Comparison of ENCODE assay signal across 32 mouse cellular contexts in the genomic region with DNA sequence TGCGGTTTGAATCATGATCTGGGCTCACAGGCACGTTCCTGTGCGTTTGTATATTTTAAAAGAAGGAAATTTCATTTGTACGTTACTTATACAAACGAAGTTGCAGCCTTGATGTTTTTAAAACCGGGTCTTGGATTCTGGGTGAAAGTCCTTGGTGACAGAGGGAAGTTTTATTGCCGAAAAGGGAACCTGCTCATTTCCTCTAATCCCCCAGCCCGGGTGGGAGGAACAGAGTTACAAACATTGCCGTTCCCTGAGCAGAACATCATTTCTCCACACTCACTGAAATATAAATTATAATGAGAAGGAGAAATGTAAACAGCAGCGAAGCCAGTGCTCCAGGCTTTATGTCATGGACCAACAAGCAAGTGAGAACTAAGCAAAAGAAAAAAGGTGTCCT. TPM values are rescaled to one million over a fixed set of nuclear protein-coding genes. Genes with fewer than 3 reads are reported as not detected.
DNase-seq lines count a peak whose midpoint lies in the region; ATAC-seq lines count a peak whose summit lies in the region.
"Had no signal": no experiment of that assay in that cellular context is flagged by ENCODE, and none has a peak within 500 bp of the region (broad histone marks: within the 10 kb centered on the region; RNA-seq: fewer than 3 reads in every experiment).

No protein-coding gene starts in this region.

- no peaks in the 10 kb centered on the region for H3K36me3 ChIP-seq in kidney, embryonic 16.5 days (ENCODE audit: insufficient read depth, low read length)
- no peaks in the 10 kb centered on the region for H3K36me3 ChIP-seq in stomach, embryonic 14.5 days (ENCODE audit: control insufficient read depth, insufficient read depth, low read length)
- no peaks in the 10 kb centered on the region for H3K36me3 ChIP-seq in hindbrain, embryonic 16.5 days (ENCODE audit: control insufficient read depth, insufficient read depth, low read length)
- H3K36me3 ChIP-seq: embryonic facial prominence, embryonic 10.5 days; heart, embryonic 13.5 days; hindbrain, embryonic 13.5 days; midbrain, embryonic 10.5 days; neural tube, embryonic 13.5 days had no signal

- peaks cover 13% of the 10 kb centered on the region for H3K4me1 ChIP-seq in kidney, embryonic 16.5 days (ENCODE audit: insufficient read depth, low read length)
- H3K4me1 ChIP-seq in stomach, embryonic 14.5 days (ENCODE audit: control insufficient read depth, insufficient read depth, low read length) = peaks cover 15% of the 10 kb centered on the region
- no peaks in the 10 kb centered on the region for H3K4me1 ChIP-seq in hindbrain, embryonic 16.5 days (ENCODE audit: control insufficient read depth, insufficient read depth, low read depth, low read length)
- H3K4me1 ChIP-seq: neural tube, embryonic 13.5 days had no signal

- no peak overlapping the region for H3K9ac ChIP-seq in kidney, embryonic 16.5 days (replicated peaks; ENCODE audit: low read length)
- no peak overlapping the region for H3K9ac ChIP-seq in stomach, embryonic 14.5 days (replicated peaks; ENCODE audit: low read depth, low read length)
- no peak overlapping the region for H3K9ac ChIP-seq in hindbrain, embryonic 16.5 days (ENCODE audit: low read depth, low read length)
- H3K9ac ChIP-seq: heart, embryonic 13.5 days; hindbrain, embryonic 13.5 days; neural tube, embryonic 13.5 days had no signal

- 21% methylated on average over 10 of the region's 10 CpGs for WGBS in kidney, embryonic 16.5 days
- WGBS in stomach, embryonic 14.5 days = 21% methylated on average over 10 of the region's 10 CpGs
- WGBS in hindbrain, embryonic 16.5 days = 82% methylated on average over 10 of the region's 10 CpGs

- H3K9me3 ChIP-seq in kidney, embryonic 16.5 days (ENCODE audit: low read length) = no peaks in the 10 kb centered on the region
- peaks cover 3% of the 10 kb centered on the region; the same call in 1 of the 2 replicates for H3K9me3 ChIP-seq in stomach, embryonic 14.5 days (ENCODE audit: control insufficient read depth, low read depth, low read length)
- H3K9me3 ChIP-seq in hindbrain, embryonic 16.5 days (ENCODE audit: control insufficient read depth, low read length) = no peaks in the 10 kb centered on the region
- H3K9me3 ChIP-seq: embryonic facial prominence, embryonic 10.5 days; heart, embryonic 13.5 days; hindbrain, embryonic 13.5 days; midbrain, embryonic 10.5 days; neural tube, embryonic 13.5 days had no signal

- no peak overlapping the region for H3K4me3 ChIP-seq in kidney, embryonic 16.5 days (ENCODE audit: low read length)
- H3K4me3 ChIP-seq in stomach, embryonic 14.5 days (ENCODE audit: low read depth, low read length) = no peak overlapping the region
- H3K4me3 ChIP-seq in hindbrain, embryonic 16.5 days (ENCODE audit: low read length) = no peak overlapping the region
- H3K4me3 ChIP-seq: embryonic facial prominence, embryonic 10.5 days; heart, embryonic 13.5 days; hindbrain, embryonic 13.5 days; layer of hippocampus, adult 2 months; midbrain, embryonic 10.5 days; myocyte; neural tube, embryonic 13.5 days had no signal

- H3K27me3 ChIP-seq in kidney, embryonic 16.5 days (ENCODE audit: insufficient read depth, low read length) = no peaks in the 10 kb centered on the region
- H3K27me3 ChIP-seq in stomach, embryonic 14.5 days (ENCODE audit: control insufficient read depth, insufficient read depth, low read length) = no peaks in the 10 kb centered on the region
- H3K27me3 ChIP-seq in hindbrain, embryonic 16.5 days (replicated peaks; ENCODE audit: control insufficient read depth, insufficient read depth, low read length) = no peaks in the 10 kb centered on the region

- H3K27ac ChIP-seq in kidney, embryonic 16.5 days (ENCODE audit: low read length) = 0 out of 2 replicates have a peak overlapping the region, but pooled peaks have one; percentile 10
- peak overlapping the region; percentile 77 for H3K27ac ChIP-seq in stomach, embryonic 14.5 days (ENCODE audit: low read length)
- no peak overlapping the region for H3K27ac ChIP-seq in hindbrain, embryonic 16.5 days (ENCODE audit: low read depth, low read length)
- H3K27ac ChIP-seq: embryonic facial prominence, embryonic 10.5 days; heart, embryonic 13.5 days; hindbrain, embryonic 13.5 days; layer of hippocampus, adult 2 months; midbrain, embryonic 10.5 days; neural tube, embryonic 13.5 days had no signal

- no peak for ATAC-seq in kidney, embryonic 16.5 days (ENCODE audit: low FRiP score, low TSS enrichment)
- ATAC-seq in stomach, embryonic 14.5 days (ENCODE audit: insufficient number of reproducible peaks, insufficient read depth, low FRiP score, low read depth) = peak; percentile 28; the same call in 1 of the 2 replicates
- ATAC-seq in hindbrain, embryonic 16.5 days = no peak
- ATAC-seq: CD4-positive, CD25-positive, alpha-beta regulatory T cell, adult 4 months; forebrain, embryonic 16.5 days; inflammation-experienced regulatory T-cells, adult 6 months; midbrain, embryonic 16.5 days had no signal

- DNase-seq in kidney, postnatal 4 days = no peak
- peak; percentile 16 for DNase-seq in lung, postnatal 36 days
- DNase-seq in lung, postnatal 25 days (ENCODE audit: low spot score) = no peak
- DNase-seq in embryo, embryonic 10.5 days (ENCODE audit: low spot score) = no peak
- DNase-seq: adrenal gland, postnatal 25 days; cerebellum, adult 9-10 months; gastrocnemius, postnatal 14 days; heart, adult 18-20 months; heart, postnatal 14 days; kidney, postnatal 14 days; layer of hippocampus, postnatal 36 days; retina, postnatal 1 day; right cerebral cortex, postnatal 25 days; spleen, adult 18-20 months; thymus, adult 18-20 months; thymus, postnatal 4 days had no signal

- no peak overlapping the region for H3K4me2 ChIP-seq in kidney, embryonic 16.5 days (replicated peaks; ENCODE audit: low read depth, low read length)
- peak overlapping the region; percentile 13; the same call in 1 of the 2 replicates for H3K4me2 ChIP-seq in stomach, embryonic 14.5 days (replicated peaks; ENCODE audit: low read depth, low read length)
- H3K4me2 ChIP-seq in hindbrain, embryonic 16.5 days (ENCODE audit: low read length) = no peak overlapping the region
- H3K4me2 ChIP-seq: heart, embryonic 13.5 days; hindbrain, embryonic 13.5 days; neural tube, embryonic 13.5 days had no signal

RNA-seq across cellular contexts. Expression of gene Hsd17b3, which starts 49.1 kb away (rescaled TPM):
- not detected in 2 replicates for polyA plus RNA-seq in kidney, embryonic 16.5 days (2015; fragmentation: Nextera tagmentation; extraction: Ambion mirVana)
- polyA plus RNA-seq in stomach, embryonic 14.5 days (2014; fragmentation: Nextera tagmentation; extraction: Ambion mirVana) = not detected in 2 replicates
- not detected in 2 replicates for polyA plus RNA-seq in hindbrain, embryonic 16.5 days (2015; fragmentation: Nextera tagmentation; extraction: Ambion mirVana)
- polyA plus RNA-seq: CD4-positive, CD25-positive, alpha-beta regulatory T cell, adult 4 months; embryonic facial prominence, embryonic 10.5 days; forebrain, embryonic 16.5 days; heart, embryonic 13.5 days; hindbrain, embryonic 13.5 days; inflammation-experienced regulatory T-cells, adult 6 months; limb, embryonic 11.5 days; liver, adult 2 months; midbrain, embryonic 10.5 days; midbrain, embryonic 16.5 days; myocyte; neural tube, embryonic 13.5 days had no signal
